Mouse (Mus musculus) stomach, postnatal 0 days (tissue): Measurements from ENCODE around the gene Pptc7.

ENCODE experiments used
- CTCF ChIP-seq: IDR thresholded peaks from 2 replicates; pipeline ENCODE4 v1.5.1; 2016; ENCODE audit warnings: antibody characterized with exemption, low read depth, mild to moderate bottlenecking, moderate library complexity
- EP300 ChIP-seq: optimal IDR thresholded peaks from 2 replicates; pipeline ENCODE3; 2016; ENCODE audit warnings: antibody characterized with exemption

- TF ChIP-seq CTCF, result no peak
- TF ChIP-seq EP300, result no peak
Observed at GRCm38 (mm10) chr5:122274785-122275184, 9.4 kb upstream of the Pptc7 start.
